Mouse (Mus musculus) heart, adult 2 months (tissue): ENCODE measurements around the gene Sh3rf1.

Experiments used
- CTCF ChIP-seq: fragments of 200-600 bp; IDR thresholded peaks from 2 replicates; pipeline ENCODE4 v1.8.1; 2022; ENCODE audit warnings: antibody characterized with exemption, mild to moderate bottlenecking, moderate library complexity
- POLR2A ChIP-seq: fragments of 200-500 bp; IDR thresholded peaks from 2 replicates; pipeline ENCODE4 v1.6.1; 2011; ENCODE audit warnings: mild to moderate bottlenecking, low read depth, low read length, control low read depth; ENCODE audit not compliant: insufficient read depth

DNA sequence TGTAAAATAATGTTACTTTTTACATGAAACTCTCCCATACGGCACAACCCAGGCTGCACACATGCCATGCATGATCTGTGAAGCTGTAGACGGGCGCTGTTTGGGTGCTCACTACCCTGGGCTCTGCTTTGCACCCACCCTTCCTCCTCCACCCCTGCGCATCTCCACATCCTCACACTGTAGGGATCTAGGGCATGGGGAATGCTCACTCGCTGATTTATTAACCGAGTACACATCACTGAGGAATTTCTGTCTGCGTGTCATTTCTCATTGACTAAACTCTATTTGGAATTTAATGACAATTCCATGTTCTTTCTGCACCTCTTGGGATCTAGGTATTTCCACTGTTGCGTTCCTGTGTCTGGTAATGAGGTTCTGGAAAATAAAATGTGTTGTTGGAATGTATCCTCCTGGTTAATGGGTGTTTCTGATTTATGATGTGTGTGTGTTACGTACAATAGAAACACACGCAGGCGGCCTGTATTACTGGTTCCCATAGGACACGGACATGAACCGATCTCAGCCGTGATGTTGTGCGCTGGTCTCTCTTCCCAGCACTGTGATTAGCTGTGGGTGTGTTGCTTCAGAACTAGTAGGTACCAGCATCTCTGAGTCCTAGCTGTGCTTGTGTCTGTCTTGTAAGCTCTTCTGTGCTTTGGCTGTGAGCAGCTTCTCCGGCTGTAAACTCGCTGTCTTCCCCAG lies 116.8 kb downstream of the Sh3rf1 start:
- TF ChIP-seq POLR2A (no peak), CTCF (no peak)
